Mouse (Mus musculus): ENCODE results near the gene Ccsap.

- no peak for TF ChIP-seq E2F4 (IDR thresholded peaks at IDR 0.05; ENCODE audit: insufficient replicate concordance, low read depth, low read length)
- no peak for TF ChIP-seq EP300 (IDR thresholded peaks at IDR 0.05; ENCODE audit: low read length)
- TF ChIP-seq CTCF (conservative IDR thresholded peaks at IDR 0.05 in 1 of 2, IDR thresholded peaks at IDR 0.05 in 1 of 2; ENCODE audit: low read depth in 2 of 2, low read length in 2 of 2): no peak
- TF ChIP-seq POLR2A (IDR thresholded peaks at IDR 0.05; ENCODE audit: low read depth, low read length): no peak
- TF ChIP-seq MYC (IDR thresholded peaks at IDR 0.05; ENCODE audit: low read depth, low read length): no peak
- TF ChIP-seq NRF1 (IDR thresholded peaks at IDR 0.05; ENCODE audit: low read depth, low read length): no peak
Observed at GRCm38 (mm10) chr8:123813173-123813891, 46.7 kb downstream of the Ccsap start.
